Mouse (Mus musculus): ENCODE results near the gene Fam166a. TPM values are rescaled to one million over a fixed set of nuclear protein-coding genes. Genes with fewer than 3 reads are reported as not detected.

The Fam166a gene
- polyA plus RNA-seq, 1 experiment from 2014 or later = not detected

DNA sequence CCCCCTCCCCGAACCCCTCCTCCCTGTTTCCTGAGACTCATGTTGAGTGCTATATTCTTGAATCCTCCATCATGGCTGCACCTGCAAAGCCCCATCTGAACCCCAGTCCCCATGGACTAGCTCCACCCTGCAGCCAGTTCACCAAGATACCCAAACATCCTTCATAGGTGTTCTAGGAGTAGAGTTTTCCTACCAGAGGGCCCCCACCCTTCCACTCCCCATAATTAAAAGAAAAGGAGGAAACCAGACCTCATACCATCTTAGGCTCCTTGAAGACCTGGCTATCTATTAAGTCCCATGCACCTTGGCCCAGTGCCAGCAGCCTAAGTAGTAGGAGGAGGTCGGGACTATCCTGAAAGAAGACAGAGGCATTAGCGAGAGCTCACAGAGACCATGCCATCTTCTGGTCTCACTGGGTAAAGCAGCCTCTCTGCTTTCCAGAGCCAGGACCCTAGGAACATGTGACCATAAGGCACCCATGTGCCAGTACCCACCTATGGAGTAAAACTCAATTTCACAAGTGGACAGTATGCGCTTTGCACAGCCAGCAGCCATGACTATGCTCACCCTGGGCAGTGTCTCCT is 14.8 kb upstream of the Fam166a start:
- no peak for DNase-seq
- H3K4me1 ChIP-seq (replicated peaks) = 0 out of 2 replicates have a peak, but pooled peaks cover 8% of the 10 kb centered on the region
- H3K9ac ChIP-seq = no peak overlapping the region
- peaks cover 98% of the 10 kb centered on the region for H3K36me3 ChIP-seq
- H3K4me2 ChIP-seq = no peak overlapping the region
- no peak for ATAC-seq (ENCODE audit: low read depth)
- H3K9me3 ChIP-seq (replicated peaks) = no peaks in the 10 kb centered on the region
- 67% methylated on average over 4 of the region's 4 CpGs for WGBS (ENCODE audit: insufficient replicate concordance)
- H3K27ac ChIP-seq = no peak overlapping the region
- H3K27me3 ChIP-seq = no peaks in the 10 kb centered on the region
- H3K4me3 ChIP-seq (replicated peaks) = no peak overlapping the region

DNA sequence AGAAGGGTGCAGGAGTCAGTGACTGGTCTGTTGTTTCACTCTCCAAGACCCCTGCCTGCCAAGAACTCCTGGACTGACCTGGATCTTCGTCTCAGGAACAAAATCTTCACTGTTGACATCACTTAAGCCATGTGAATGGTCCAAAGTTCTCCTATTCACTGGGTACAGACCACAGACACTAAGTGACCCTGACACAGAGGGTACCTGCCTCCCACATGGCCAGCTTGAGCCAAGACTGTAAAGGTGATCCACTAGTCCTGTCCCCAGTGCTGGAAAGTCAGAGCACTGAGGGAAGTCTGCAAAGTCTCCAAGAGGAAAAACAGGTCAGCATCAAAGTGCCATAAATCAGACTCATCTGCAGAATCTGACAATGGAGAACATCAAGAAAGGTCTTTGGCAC is 11.0 kb upstream of the Fam166a start:
- no peak overlapping the region for H3K27ac ChIP-seq
- no peak overlapping the region for H3K4me3 ChIP-seq (replicated peaks)
- H3K27me3 ChIP-seq = no peaks in the 10 kb centered on the region
- ATAC-seq (ENCODE audit: low read depth) = no peak
- H3K4me1 ChIP-seq (replicated peaks) = peaks cover 37% of the 10 kb centered on the region
- no peak for DNase-seq
- 68% methylated on average over 1 of the region's 1 CpGs for WGBS (ENCODE audit: insufficient replicate concordance)
- H3K9me3 ChIP-seq (replicated peaks) = no peaks in the 10 kb centered on the region
- peaks cover 66% of the 10 kb centered on the region for H3K36me3 ChIP-seq
- H3K4me2 ChIP-seq = no peak overlapping the region
- 0 out of 2 replicates have a peak overlapping the region, but pooled peaks have one; percentile 10 for H3K9ac ChIP-seq

DNA sequence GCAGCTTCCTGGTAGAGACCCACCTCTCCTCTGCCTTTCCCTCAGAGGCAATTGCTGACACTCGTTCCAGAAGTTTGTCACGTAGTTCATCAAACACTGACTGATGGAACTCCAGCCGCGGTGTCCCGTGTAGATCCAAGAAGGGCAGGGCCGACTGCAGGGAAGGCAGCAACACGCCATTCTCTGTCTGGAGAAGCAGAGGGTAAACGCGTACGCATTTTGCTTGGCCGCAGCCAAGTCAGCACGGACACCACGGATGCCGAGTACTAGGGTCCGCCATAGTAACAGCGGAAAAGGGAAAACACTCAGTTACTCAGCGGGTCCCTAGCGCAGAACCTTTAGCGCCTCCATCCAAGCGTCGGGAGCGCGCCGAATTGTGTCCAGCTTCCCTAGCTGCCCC is 7.9 kb upstream of the Fam166a start:
- no peak for DNase-seq
- WGBS (ENCODE audit: insufficient replicate concordance) = under 1% methylated on average over 24 of the region's 24 CpGs

DNA sequence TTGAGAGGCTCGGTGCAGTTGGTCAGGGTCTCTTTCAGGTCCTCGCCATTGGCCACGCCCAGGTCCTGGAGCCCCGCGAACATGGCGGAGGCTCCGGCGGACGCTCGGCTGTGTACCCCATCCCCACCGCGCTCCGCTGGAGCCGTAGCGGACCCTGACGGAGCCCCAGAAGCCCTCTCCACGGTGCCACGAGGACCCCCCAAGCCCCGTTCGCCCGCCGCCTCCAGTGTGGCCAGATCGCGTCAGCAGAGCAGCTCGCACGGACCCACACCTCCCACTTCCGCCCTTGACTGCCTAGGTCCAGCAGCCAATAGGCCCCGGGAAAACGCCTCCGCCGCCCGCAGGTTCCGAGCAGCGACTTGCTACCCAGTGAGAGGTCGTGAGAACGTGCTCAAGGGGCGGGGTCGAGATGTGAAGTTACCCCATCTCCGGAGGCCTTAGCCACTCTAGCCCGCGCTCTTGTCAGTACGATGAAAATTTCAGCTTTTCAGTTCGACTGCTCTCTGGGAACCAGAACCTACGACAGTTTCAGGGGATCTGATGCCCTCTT is 7.3 kb upstream of the Fam166a start, which contains the start of gene Nelfb:
Nelfb (minus strand) TSS at position 369 of the 550 bp plus-strand sequence.
- peak; percentile 93 for ATAC-seq (ENCODE audit: low read depth)
- Histone ChIP-seq H3K27ac (peak within 1 kb of the TSS; percentile 80), H3K36me3 (peaks cover 30% of the 10 kb centered on the region), H3K4me2 (peak within 1 kb of the TSS; percentile 79), H3K27me3 (peaks cover 5% of the 10 kb centered on the region; the same call in 1 of the 2 replicates), H3K9ac (peak within 1 kb of the TSS; percentile 86), H3K4me3 (replicated peaks) (peak within 1 kb of the TSS; percentile 72), H3K4me1 (replicated peaks) (peaks cover 33% of the 10 kb centered on the region), H3K9me3 (replicated peaks) (no peaks in the 10 kb centered on the region)
- WGBS (ENCODE audit: insufficient replicate concordance) = under 1% methylated on average over 44 of the region's 44 CpGs
- peak; percentile 87 for DNase-seq

More for the DNA sequence above, 7.9 kb upstream of the Fam166a start:
- peaks cover 5% of the 10 kb centered on the region; the same call in 1 of the 2 replicates for H3K27me3 ChIP-seq
- peak overlapping the region; percentile 79 for H3K4me2 ChIP-seq
- H3K27ac ChIP-seq = peak overlapping the region; percentile 80
- peak overlapping the region; percentile 86 for H3K9ac ChIP-seq
- no peaks in the 10 kb centered on the region for H3K9me3 ChIP-seq (replicated peaks)
- peaks cover 33% of the 10 kb centered on the region for H3K4me1 ChIP-seq (replicated peaks)
- peak overlapping the region; percentile 72 for H3K4me3 ChIP-seq (replicated peaks)
- H3K36me3 ChIP-seq = peaks cover 35% of the 10 kb centered on the region
- ATAC-seq (ENCODE audit: low read depth) = peak; percentile 1

DNA sequence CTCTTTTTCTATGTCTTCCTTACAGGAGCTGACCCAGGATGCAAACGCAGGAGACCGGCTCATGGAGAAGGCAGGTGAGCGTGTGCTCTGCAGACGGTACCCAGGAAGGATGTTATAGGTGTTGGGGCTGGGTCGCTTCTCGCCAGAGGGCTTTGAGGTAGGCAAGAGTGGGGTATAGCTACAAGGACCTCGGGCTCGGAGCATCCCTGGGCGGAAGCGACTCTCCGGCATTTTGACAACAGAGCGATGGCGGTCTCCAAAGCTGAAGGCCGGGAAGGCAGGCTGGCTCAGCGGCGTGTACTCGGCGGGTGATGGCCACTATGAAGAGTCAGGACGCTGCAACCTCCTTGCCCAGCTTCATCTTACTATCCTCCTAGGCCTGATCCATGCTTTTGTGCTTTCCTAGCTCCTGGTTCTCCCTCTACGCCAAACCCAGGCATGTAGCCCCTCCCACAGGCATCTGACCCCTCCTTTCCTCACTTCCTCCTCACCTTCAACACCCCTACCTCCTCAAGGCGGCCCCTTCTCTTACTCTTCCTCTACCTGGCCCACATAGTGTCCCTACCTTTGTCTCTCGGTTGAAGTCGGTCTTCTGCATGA is 5.2 kb upstream of the Fam166a start:
- WGBS (ENCODE audit: insufficient replicate concordance) = 66% methylated on average over 23 of the region's 23 CpGs
- Histone ChIP-seq H3K4me1 (replicated peaks) (peaks cover 30% of the 10 kb centered on the region), H3K36me3 (peaks cover 10% of the 10 kb centered on the region; the same call in 1 of the 2 replicates), H3K9me3 (replicated peaks) (no peaks in the 10 kb centered on the region), H3K4me2 (no peak overlapping the region), H3K9ac (no peak overlapping the region), H3K27me3 (peaks cover 5% of the 10 kb centered on the region; the same call in 1 of the 2 replicates), H3K27ac (no peak overlapping the region), H3K4me3 (replicated peaks) (no peak overlapping the region)
- no peak for ATAC-seq (ENCODE audit: low read depth)
- DNase-seq = no peak

DNA sequence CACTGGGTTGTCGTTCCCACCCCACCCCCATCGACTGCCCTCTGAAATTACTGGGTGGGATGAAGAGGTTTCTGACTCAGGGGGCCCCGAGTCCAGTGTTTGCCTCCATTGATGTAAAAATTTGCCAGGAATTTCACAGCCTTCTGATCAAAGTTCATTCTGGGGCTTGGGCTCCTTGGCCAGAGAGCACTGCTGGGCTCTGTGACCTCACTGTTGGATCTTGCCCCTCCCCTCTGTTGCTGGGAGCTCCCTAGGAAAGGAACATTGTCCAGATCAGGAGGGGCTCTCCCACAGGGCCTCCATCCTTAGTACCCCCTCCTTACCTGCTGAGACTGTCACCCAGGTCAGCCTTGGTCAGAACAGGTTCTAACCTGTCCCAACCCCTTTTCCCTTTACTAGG is 4.1 kb upstream of the Fam166a start, which contains the start of gene Stpg3:
Stpg3 (minus strand) TSS at position 194 of the 400 bp plus-strand sequence.
- Histone ChIP-seq H3K36me3 (peaks cover 5% of the 10 kb centered on the region; the same call in 1 of the 2 replicates), H3K4me1 (replicated peaks) (peaks cover 23% of the 10 kb centered on the region), H3K27me3 (peaks cover 5% of the 10 kb centered on the region; the same call in 1 of the 2 replicates), H3K9ac (no peak within 1 kb of the TSS), H3K4me3 (replicated peaks) (no peak within 1 kb of the TSS), H3K9me3 (replicated peaks) (no peaks in the 10 kb centered on the region), H3K27ac (no peak within 1 kb of the TSS), H3K4me2 (no peak within 1 kb of the TSS)
- WGBS (ENCODE audit: insufficient replicate concordance) = 63% methylated on average over 3 of the region's 3 CpGs
- DNase-seq (no peak), ATAC-seq (ENCODE audit: low read depth) (no peak)

DNA sequence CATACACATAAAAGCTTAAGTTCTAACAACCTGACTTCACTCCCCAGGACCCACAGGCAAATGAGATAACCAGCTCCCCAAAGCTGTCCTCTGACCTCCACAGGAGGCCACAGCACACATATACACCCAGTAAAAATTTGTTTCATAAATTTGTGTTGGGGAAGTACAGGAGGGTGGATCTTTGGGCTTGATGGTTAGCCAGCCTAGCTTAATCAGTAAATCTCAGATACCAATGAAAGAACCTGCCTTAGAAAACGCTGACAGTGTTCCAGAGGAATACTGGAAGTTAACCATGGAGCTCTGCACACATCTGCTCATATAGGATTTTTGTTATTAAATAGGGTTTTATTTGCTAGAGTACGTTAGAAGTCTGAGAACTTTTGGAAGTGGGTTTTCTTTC is 879 bp upstream of the Fam166a start:
- 51% methylated on average over 2 of the region's 2 CpGs for WGBS (ENCODE audit: insufficient replicate concordance)
- H3K4me3 ChIP-seq (replicated peaks) = no peak overlapping the region

DNA sequence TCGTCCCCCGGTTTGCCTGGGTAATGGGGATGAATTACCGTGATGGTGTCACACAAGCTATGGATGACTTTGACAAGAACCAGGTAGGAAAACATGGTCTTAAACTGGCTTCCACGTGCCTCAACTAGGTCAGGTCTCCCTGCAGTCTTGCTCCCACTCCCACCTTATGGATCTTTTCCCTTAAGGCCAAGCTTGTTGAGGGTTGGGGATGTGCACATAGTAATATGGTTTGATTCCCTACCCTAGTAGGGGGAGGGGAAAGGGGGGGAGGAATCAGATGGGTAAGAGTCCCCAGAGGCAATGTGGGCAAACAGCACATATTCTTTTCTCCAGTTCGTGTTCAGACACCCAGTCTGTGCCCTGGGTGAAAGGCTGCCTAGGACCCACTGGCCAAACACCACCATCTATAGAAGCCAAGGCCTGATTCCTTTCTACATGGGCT is 2.8 kb downstream of the Fam166a start:
- Histone ChIP-seq H3K4me2 (no peak overlapping the region), H3K4me1 (replicated peaks) (peaks cover 30% of the 10 kb centered on the region), H3K27ac (peak overlapping the region; percentile 30; the same call in 1 of the 2 replicates), H3K9ac (no peak overlapping the region), H3K27me3 (no peaks in the 10 kb centered on the region), H3K4me3 (replicated peaks) (peak overlapping the region; percentile 92; the same call in 1 of the 2 replicates), H3K9me3 (replicated peaks) (no peaks in the 10 kb centered on the region), H3K36me3 (peaks cover 27% of the 10 kb centered on the region)
- no peak for ATAC-seq (ENCODE audit: low read depth)
- DNase-seq = no peak
- 58% methylated on average over 5 of the region's 5 CpGs for WGBS (ENCODE audit: insufficient replicate concordance)

More for the DNA sequence above, 879 bp upstream of the Fam166a start:
- H3K27me3 ChIP-seq = peaks cover 5% of the 10 kb centered on the region; the same call in 1 of the 2 replicates
- no peak for ATAC-seq (ENCODE audit: low read depth)
- H3K36me3 ChIP-seq = peaks cover 14% of the 10 kb centered on the region
- no peak overlapping the region for H3K4me2 ChIP-seq
- no peak overlapping the region for H3K27ac ChIP-seq
- no peak overlapping the region for H3K9ac ChIP-seq
- DNase-seq = no peak
- peaks cover 14% of the 10 kb centered on the region for H3K4me1 ChIP-seq (replicated peaks)
- H3K9me3 ChIP-seq (replicated peaks) = no peaks in the 10 kb centered on the region

DNA sequence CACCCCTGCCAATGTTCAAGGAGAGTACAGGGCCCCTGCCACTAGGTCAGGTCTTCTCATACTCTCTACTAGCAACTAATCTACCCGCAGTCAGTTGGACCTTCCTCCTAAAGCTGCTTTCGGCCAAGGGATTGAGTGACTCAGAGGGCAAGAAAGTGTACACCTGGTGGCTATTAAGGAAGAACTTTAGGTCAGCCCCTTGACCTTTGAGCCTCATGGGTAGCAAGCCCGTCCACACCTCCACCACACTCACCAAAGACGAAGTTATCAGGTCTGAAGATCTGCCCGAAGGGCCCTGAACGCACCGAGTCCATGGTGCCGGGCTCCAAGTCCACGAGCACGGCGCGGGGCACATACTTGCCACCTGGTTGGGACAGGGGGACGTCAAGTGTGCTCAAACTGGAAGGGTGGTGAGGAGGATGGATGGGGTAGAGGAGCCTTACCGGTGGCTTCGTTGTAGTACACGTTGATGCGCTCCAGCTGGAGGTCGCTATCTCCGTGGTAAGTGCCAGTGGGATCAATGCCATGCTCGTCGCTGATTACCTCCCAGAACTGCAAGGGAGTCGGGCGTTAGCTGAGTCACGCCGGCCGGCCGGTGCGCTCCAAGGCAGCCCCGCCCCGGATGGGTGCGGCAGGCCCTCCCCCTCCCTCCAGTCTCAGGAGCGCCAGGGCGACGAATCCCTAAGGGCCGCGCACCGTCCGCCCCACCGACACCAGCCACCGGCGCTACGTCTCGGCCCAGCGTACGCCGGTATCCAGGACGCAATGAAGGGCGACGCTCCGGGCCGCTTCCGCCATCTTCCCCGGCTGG is 5.3 kb downstream of the Fam166a start:
- no peaks in the 10 kb centered on the region for H3K27me3 ChIP-seq
- H3K27ac ChIP-seq = peak overlapping the region; percentile 100
- DNase-seq (peak; percentile 92), ATAC-seq (ENCODE audit: low read depth) (peak; percentile 76)
- WGBS (ENCODE audit: insufficient replicate concordance) = 1% methylated on average over 45 of the region's 53 CpGs
- no peaks in the 10 kb centered on the region for H3K9me3 ChIP-seq (replicated peaks)
- H3K9ac ChIP-seq = peak overlapping the region; percentile 99
- H3K4me3 ChIP-seq (replicated peaks) = peak overlapping the region; percentile 92
- peaks cover 27% of the 10 kb centered on the region for H3K36me3 ChIP-seq
- H3K4me1 ChIP-seq (replicated peaks) = peaks cover 46% of the 10 kb centered on the region
- H3K4me2 ChIP-seq = peak overlapping the region; percentile 95

DNA sequence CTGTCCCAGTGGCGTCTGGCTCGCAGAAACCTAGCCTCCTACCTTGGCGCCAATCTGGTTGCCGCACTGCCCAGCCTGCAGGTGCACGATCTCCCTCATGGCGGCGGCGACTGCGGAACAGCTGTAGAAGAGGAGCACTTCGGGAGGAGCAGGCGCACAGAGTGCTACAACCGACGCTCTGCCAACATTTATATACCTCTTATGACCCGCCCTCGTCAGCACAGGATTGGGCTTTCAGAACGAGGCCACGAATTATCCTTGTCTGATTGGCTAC is 5.9 kb downstream of the Fam166a start, which contains the start of gene Tubb4b:
Tubb4b (minus strand) TSS at position 211 of the 274 bp plus-strand sequence.
- Histone ChIP-seq H3K4me3 (replicated peaks) (peak within 1 kb of the TSS; percentile 92), H3K4me1 (replicated peaks) (peaks cover 47% of the 10 kb centered on the region), H3K27ac (peak within 1 kb of the TSS; percentile 100), H3K4me2 (peak within 1 kb of the TSS; percentile 95), H3K36me3 (peaks cover 27% of the 10 kb centered on the region), H3K9ac (peak within 1 kb of the TSS; percentile 99), H3K9me3 (replicated peaks) (no peaks in the 10 kb centered on the region), H3K27me3 (no peaks in the 10 kb centered on the region)
- ATAC-seq (ENCODE audit: low read depth) (no peak), DNase-seq (no peak)
- under 1% methylated on average over 17 of the region's 17 CpGs for WGBS (ENCODE audit: insufficient replicate concordance)

All from liver, embryonic 13.5 days (tissue).